Mouse (Mus musculus): ENCODE results near the gene Glis1. TPM values are rescaled to one million over a fixed set of nuclear protein-coding genes. Genes with fewer than 3 reads are reported as not detected.

Glis1 gene
- total and polyA plus RNA-seq, 3 experiments, result 0.16 to 0.38 (median 0.20) TPM

GRCm38 (mm10) chr4:107535126-107535525 is 100.7 kb downstream of the Glis1 start:
- TF ChIP-seq GATA2 (IDR thresholded peaks at IDR 0.05; ENCODE audit: borderline replicate concordance, low read depth, low read length), result no peak
- no peak for TF ChIP-seq POLR2AphosphoS5 (IDR thresholded peaks at IDR 0.05; ENCODE audit: insufficient replicate concordance, low read depth, low read length)
- TF ChIP-seq GATA1 (IDR thresholded peaks at IDR 0.05; ENCODE audit: borderline replicate concordance, low read length), result no peak
- TF ChIP-seq CTCF (IDR thresholded peaks at IDR 0.05; ENCODE audit: low read depth, low read length), result no peak
- no peak for TF ChIP-seq TAL1 (conservative IDR thresholded peaks at IDR 0.05; ENCODE audit: low read depth, low read length)
- no peak for DNase-seq (ENCODE audit: low spot score)
- Histone ChIP-seq H3K27me3 (ENCODE audit: insufficient read depth, low read length) (peaks cover 11% of the 10 kb centered on the region), H3K9me3 (replicated peaks) (peaks cover 4% of the 10 kb centered on the region), H3K36me3 (replicated peaks) (no peaks in the 10 kb centered on the region), H3K4me1 (ENCODE audit: insufficient read depth, low read depth, low read length) (no peaks in the 10 kb centered on the region), H3K4me3 (ENCODE audit: low read depth, low read length) (no peak overlapping the region)
- no peak for ATAC-seq (ENCODE audit: extremely low read depth, insufficient number of reproducible peaks, low FRiP score, poor library complexity, severe bottlenecking)

- peaks cover 14% of the 10 kb centered on the region for H3K27me3 ChIP-seq (ENCODE audit: insufficient read depth, low read length)
- no peaks in the 10 kb centered on the region for H3K4me1 ChIP-seq (ENCODE audit: insufficient read depth, low read depth, low read length)
- H3K9me3 ChIP-seq (replicated peaks), result peaks cover 1% of the 10 kb centered on the region
- ATAC-seq (ENCODE audit: extremely low read depth, insufficient number of reproducible peaks, low FRiP score, poor library complexity, severe bottlenecking) (no peak), DNase-seq (ENCODE audit: low spot score) (no peak)
- no peaks in the 10 kb centered on the region for H3K36me3 ChIP-seq (replicated peaks)
- H3K4me3 ChIP-seq (ENCODE audit: low read depth, low read length), result no peak overlapping the region
- no peak for TF ChIP-seq GATA2 (IDR thresholded peaks at IDR 0.05; ENCODE audit: borderline replicate concordance, low read depth, low read length)
- TF ChIP-seq CTCF (IDR thresholded peaks at IDR 0.05; ENCODE audit: low read depth, low read length), result no peak
- TF ChIP-seq POLR2AphosphoS5 (IDR thresholded peaks at IDR 0.05; ENCODE audit: insufficient replicate concordance, low read depth, low read length), result no peak
- TF ChIP-seq GATA1 (IDR thresholded peaks at IDR 0.05; ENCODE audit: borderline replicate concordance, low read length), result no peak
Observed at GRCm38 (mm10) chr4:107538116-107538515, 103.7 kb downstream of the Glis1 start.

- no peaks in the 10 kb centered on the region for H3K4me1 ChIP-seq (ENCODE audit: insufficient read depth, low read depth, low read length)
- TF ChIP-seq TAL1 (conservative IDR thresholded peaks at IDR 0.05; ENCODE audit: low read depth, low read length), result no peak
- no peak for TF ChIP-seq CTCF (IDR thresholded peaks at IDR 0.05; ENCODE audit: low read depth, low read length)
- no peak for TF ChIP-seq POLR2AphosphoS5 (IDR thresholded peaks at IDR 0.05; ENCODE audit: insufficient replicate concordance, low read depth, low read length)
- TF ChIP-seq GATA1 (IDR thresholded peaks at IDR 0.05; ENCODE audit: borderline replicate concordance, low read length), result no peak
- TF ChIP-seq GATA2 (IDR thresholded peaks at IDR 0.05; ENCODE audit: borderline replicate concordance, low read depth, low read length), result no peak
- no peaks in the 10 kb centered on the region for H3K36me3 ChIP-seq (replicated peaks)
- no peak for ATAC-seq (ENCODE audit: extremely low read depth, insufficient number of reproducible peaks, low FRiP score, poor library complexity, severe bottlenecking)
- no peak overlapping the region for H3K4me3 ChIP-seq (ENCODE audit: low read depth, low read length)
- H3K27me3 ChIP-seq (ENCODE audit: insufficient read depth, low read length), result peaks cover 14% of the 10 kb centered on the region
- H3K9me3 ChIP-seq (replicated peaks), result no peaks in the 10 kb centered on the region
- DNase-seq (ENCODE audit: low spot score), result no peak
Observed at GRCm38 (mm10) chr4:107538561-107538960, 104.2 kb downstream of the Glis1 start.

- no peak for TF ChIP-seq POLR2AphosphoS5 (IDR thresholded peaks at IDR 0.05; ENCODE audit: insufficient replicate concordance, low read depth, low read length)
- no peak for TF ChIP-seq GATA1 (IDR thresholded peaks at IDR 0.05; ENCODE audit: borderline replicate concordance, low read length)
- no peak for ATAC-seq (ENCODE audit: extremely low read depth, insufficient number of reproducible peaks, low FRiP score, poor library complexity, severe bottlenecking)
- peaks cover 14% of the 10 kb centered on the region for H3K27me3 ChIP-seq (ENCODE audit: insufficient read depth, low read length)
Observed at GRCm38 (mm10) chr4:107539021-107539420, 104.6 kb downstream of the Glis1 start.

GRCm38 (mm10) chr4:107541821-107542220 is 107.4 kb downstream of the Glis1 start:
- H3K4me1 ChIP-seq (ENCODE audit: insufficient read depth, low read depth, low read length), result no peaks in the 10 kb centered on the region
- no peak for TF ChIP-seq POLR2AphosphoS5 (IDR thresholded peaks at IDR 0.05; ENCODE audit: insufficient replicate concordance, low read depth, low read length)
- TF ChIP-seq CTCF (IDR thresholded peaks at IDR 0.05; ENCODE audit: low read depth, low read length), result no peak
- no peak for TF ChIP-seq GATA2 (IDR thresholded peaks at IDR 0.05; ENCODE audit: borderline replicate concordance, low read depth, low read length)
- TF ChIP-seq GATA1 (IDR thresholded peaks at IDR 0.05; ENCODE audit: borderline replicate concordance, low read length), result no peak
- TF ChIP-seq TAL1 (conservative IDR thresholded peaks at IDR 0.05; ENCODE audit: low read depth, low read length), result no peak
- DNase-seq (ENCODE audit: low spot score), result no peak
- H3K4me3 ChIP-seq (ENCODE audit: low read depth, low read length), result no peak overlapping the region
- no peaks in the 10 kb centered on the region for H3K36me3 ChIP-seq (replicated peaks)
- H3K9me3 ChIP-seq (replicated peaks), result no peaks in the 10 kb centered on the region
- no peak for ATAC-seq (ENCODE audit: extremely low read depth, insufficient number of reproducible peaks, low FRiP score, poor library complexity, severe bottlenecking)
- H3K27me3 ChIP-seq (ENCODE audit: insufficient read depth, low read length), result peaks cover 21% of the 10 kb centered on the region

More at GRCm38 (mm10) chr4:107539021-107539420, 104.6 kb downstream of the Glis1 start:
- Histone ChIP-seq H3K4me3 (ENCODE audit: low read depth, low read length) (no peak overlapping the region), H3K36me3 (replicated peaks) (no peaks in the 10 kb centered on the region), H3K9me3 (replicated peaks) (no peaks in the 10 kb centered on the region), H3K4me1 (ENCODE audit: insufficient read depth, low read depth, low read length) (no peaks in the 10 kb centered on the region)
- DNase-seq (ENCODE audit: low spot score), result no peak

GRCm38 (mm10) chr4:107544843-107545242 is 110.5 kb downstream of the Glis1 start:
- Histone ChIP-seq H3K27me3 (ENCODE audit: insufficient read depth, low read length) (peaks cover 20% of the 10 kb centered on the region), H3K9me3 (replicated peaks) (no peaks in the 10 kb centered on the region), H3K4me1 (ENCODE audit: insufficient read depth, low read depth, low read length) (no peaks in the 10 kb centered on the region), H3K4me3 (ENCODE audit: low read depth, low read length) (no peak overlapping the region), H3K36me3 (replicated peaks) (no peaks in the 10 kb centered on the region)
- ATAC-seq (ENCODE audit: extremely low read depth, insufficient number of reproducible peaks, low FRiP score, poor library complexity, severe bottlenecking), result no peak
- TF ChIP-seq TAL1 (conservative IDR thresholded peaks at IDR 0.05; ENCODE audit: low read depth, low read length), result no peak
- TF ChIP-seq GATA1 (IDR thresholded peaks at IDR 0.05; ENCODE audit: borderline replicate concordance, low read length), result no peak
- DNase-seq (ENCODE audit: low spot score), result no peak

- Histone ChIP-seq H3K4me3 (ENCODE audit: low read depth, low read length) (no peak overlapping the region), H3K27me3 (ENCODE audit: insufficient read depth, low read length) (peaks cover 19% of the 10 kb centered on the region), H3K4me1 (ENCODE audit: insufficient read depth, low read depth, low read length) (no peaks in the 10 kb centered on the region), H3K9me3 (replicated peaks) (no peaks in the 10 kb centered on the region), H3K36me3 (replicated peaks) (no peaks in the 10 kb centered on the region)
- DNase-seq (ENCODE audit: low spot score) (no peak), ATAC-seq (ENCODE audit: extremely low read depth, insufficient number of reproducible peaks, low FRiP score, poor library complexity, severe bottlenecking) (no peak)
- TF ChIP-seq TAL1 (conservative IDR thresholded peaks at IDR 0.05; ENCODE audit: low read depth, low read length) (no peak), GATA1 (IDR thresholded peaks at IDR 0.05; ENCODE audit: borderline replicate concordance, low read length) (no peak), POLR2AphosphoS5 (IDR thresholded peaks at IDR 0.05; ENCODE audit: insufficient replicate concordance, low read depth, low read length) (no peak), CTCF (IDR thresholded peaks at IDR 0.05; ENCODE audit: low read depth, low read length) (no peak), GATA2 (IDR thresholded peaks at IDR 0.05; ENCODE audit: borderline replicate concordance, low read depth, low read length) (no peak)
Observed at GRCm38 (mm10) chr4:107545726-107546125, 111.3 kb downstream of the Glis1 start.

Measured in G1E (cell line).